Mouse (Mus musculus): ENCODE measurements around the gene Rnf216.
A peak's percentile ranks its signal among the peaks of the same experiment; 100 is the strongest.

DNA sequence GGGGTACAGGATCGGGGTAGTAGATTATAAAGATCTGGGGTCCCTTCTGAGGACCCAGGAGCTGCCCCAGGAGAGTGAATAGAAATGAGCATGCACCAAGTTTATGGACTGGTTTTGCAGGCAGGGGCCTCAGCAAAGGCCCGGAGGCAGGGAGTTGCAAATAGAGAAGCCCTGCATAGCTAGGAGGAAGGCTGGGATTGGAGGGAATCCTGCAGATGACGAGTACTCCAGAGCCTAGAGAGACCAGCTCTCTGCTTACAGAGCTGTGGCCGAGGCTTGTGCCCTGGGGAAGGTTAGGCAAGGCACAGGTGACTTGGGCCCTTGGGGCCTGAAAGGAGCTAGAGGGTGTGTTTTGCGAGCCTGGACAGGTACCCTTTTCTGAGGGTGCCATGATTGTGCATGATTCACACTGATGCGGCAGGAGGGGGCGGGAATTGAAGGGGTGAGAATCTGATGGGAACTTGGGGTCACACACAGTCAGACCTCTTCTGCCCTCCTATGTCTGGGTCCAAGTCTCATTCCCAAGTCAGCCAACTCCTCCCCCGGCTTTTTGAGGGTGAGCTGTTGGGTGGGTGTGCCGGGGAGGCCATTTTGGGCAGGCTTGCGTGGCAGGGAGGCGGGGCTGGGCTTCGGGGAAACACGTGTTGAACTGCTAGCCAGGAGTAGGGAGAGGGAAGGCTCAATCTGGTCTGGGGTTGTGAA, 149.6 kb downstream of the Rnf216 start:
- no peak for TF ChIP-seq CTCF (IDR thresholded peaks at IDR 0.05; ENCODE audit: borderline replicate concordance, insufficient read depth, low read length)
- peak; percentile 73 for TF ChIP-seq POLR2A (IDR thresholded peaks at IDR 0.05; ENCODE audit: low read depth, low read length)
